Mouse (Mus musculus): ENCODE data around the gene Itpr3. TPM values are rescaled to one million over a fixed set of nuclear protein-coding genes. Genes with fewer than 3 reads are reported as not detected.

Itpr3 gene
- polyA plus RNA-seq, 1 experiment from 2014 or later: 2.9 TPM

DNA sequence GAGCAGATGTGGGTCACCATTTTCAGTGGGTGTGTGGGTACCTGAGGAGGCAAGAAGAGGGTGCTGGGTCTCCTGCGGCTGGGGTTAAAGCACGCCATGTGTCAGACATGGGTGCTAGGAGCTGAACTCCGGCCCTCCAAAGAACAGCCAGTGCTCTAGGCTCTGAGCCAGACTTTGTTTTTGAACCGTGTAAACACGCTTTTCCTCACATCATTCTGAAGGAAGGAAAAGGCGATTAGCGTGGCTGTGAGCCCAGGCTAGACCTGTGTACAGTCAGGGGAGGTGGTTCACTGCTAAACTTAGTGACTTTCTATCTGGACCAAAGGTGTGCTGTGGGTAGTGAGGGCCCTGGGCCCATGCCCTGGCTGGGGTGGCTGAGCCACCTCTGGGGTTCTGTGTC lies 53.0 kb downstream of the Itpr3 start:
- no peaks in the 10 kb centered on the region for H3K9me3 ChIP-seq
- H3K4me1 ChIP-seq: 0 out of 2 replicates have a peak, but pooled peaks cover 3% of the 10 kb centered on the region
- peaks cover 37% of the 10 kb centered on the region for H3K36me3 ChIP-seq
- WGBS: 84% methylated on average over 7 of the region's 7 CpGs
- no peak overlapping the region for H3K4me3 ChIP-seq
- H3K27ac ChIP-seq: no peak overlapping the region
- DNase-seq (ENCODE audit: low spot score): no peak
- H3K27me3 ChIP-seq (ENCODE audit: insufficient read depth, poor library complexity, severe bottlenecking): no peaks in the 10 kb centered on the region

DNA sequence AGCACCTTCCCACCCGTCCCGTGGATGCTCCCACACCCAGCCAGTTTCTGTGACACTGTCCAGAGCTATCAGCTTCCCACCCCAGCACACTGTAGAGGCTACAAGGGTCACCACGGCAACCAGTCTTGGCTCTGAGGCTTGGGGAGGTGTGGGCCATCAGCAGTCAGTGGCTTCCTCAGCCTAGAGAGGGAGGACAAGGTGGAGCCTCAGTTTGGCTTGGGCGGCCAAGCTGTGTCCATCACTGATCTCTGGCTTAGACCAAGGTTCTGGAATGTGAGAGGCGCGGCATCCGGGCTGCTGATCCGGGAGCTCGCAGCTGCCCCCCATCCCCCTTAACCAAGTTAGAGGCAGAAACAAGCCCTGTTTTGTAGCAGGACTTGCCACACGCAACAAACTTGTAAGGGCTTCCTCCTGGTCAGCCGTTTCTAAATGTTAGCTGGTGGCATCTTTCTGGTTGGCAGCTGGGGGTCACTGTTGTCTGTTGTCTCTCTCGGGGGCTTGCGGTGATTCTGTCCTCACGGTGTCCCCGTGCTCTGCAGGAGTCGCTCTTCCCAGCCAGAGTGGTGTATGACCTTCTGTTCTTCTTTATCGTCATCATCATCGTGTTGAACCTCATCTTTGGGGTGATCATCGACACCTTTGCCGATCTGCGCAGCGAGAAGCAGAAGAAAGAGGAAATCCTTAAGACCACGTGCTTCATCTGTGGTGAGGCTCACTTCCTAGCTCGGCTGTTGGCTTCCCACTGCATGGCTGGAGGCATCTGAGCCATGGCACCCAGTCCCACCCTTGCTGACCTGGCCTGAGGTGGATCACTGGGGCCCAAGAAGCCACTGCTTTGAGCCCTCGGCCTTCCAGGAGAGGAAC lies 61.8 kb downstream of the Itpr3 start:
- no peak overlapping the region for H3K4me3 ChIP-seq
- 76% methylated on average over 25 of the region's 25 CpGs for WGBS
- no peak overlapping the region for H3K27ac ChIP-seq
- H3K4me1 ChIP-seq: peaks cover 30% of the 10 kb centered on the region
- DNase-seq (ENCODE audit: low spot score): no peak
- peaks cover 19% of the 10 kb centered on the region for H3K27me3 ChIP-seq (ENCODE audit: insufficient read depth, poor library complexity, severe bottlenecking)
- no peaks in the 10 kb centered on the region for H3K9me3 ChIP-seq
- H3K36me3 ChIP-seq: peaks cover 60% of the 10 kb centered on the region

DNA sequence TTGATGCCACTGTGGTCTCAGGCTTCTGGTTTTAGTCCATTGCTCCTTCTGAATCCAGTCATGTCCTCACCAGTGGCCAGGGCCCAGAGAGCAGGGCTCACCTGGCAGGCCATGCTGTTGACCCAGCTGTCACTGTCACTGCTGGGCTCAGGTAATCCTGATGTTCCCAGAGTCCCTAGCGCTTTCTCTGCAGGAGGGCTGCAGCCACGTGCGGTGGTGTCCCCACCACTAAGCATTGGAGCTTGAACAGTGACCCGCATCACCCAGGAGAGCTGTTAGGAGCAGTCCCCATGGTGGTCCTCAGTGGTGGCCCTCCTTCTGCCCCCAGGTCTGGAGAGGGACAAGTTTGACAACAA lies 62.4 kb downstream of the Itpr3 start:
- peaks cover 62% of the 10 kb centered on the region for H3K36me3 ChIP-seq
- DNase-seq (ENCODE audit: low spot score): no peak
- no peak overlapping the region for H3K4me3 ChIP-seq
- peaks cover 30% of the 10 kb centered on the region for H3K4me1 ChIP-seq
- H3K27ac ChIP-seq: no peak overlapping the region
- H3K9me3 ChIP-seq: no peaks in the 10 kb centered on the region
- 81% methylated on average over 4 of the region's 4 CpGs for WGBS
- H3K27me3 ChIP-seq (ENCODE audit: insufficient read depth, poor library complexity, severe bottlenecking): peaks cover 19% of the 10 kb centered on the region

DNA sequence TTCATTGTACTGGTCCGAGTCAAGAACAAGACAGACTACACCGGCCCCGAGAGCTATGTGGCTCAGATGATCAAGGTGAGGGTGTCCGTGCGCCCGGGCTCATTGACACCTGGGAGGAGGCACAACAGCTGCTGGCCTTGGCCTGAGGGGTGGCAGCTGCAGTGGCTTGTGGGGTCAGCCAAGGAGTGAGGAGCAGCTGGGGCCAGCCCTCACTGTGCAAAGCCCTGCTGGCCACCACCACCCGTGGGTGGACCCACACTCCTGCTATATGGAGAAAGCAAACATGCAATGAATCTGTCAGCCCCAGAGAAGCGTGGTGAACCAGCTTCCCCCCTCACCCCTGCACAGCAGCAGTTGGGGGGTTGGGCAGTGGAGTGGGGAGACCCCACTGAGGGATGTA lies 62.9 kb downstream of the Itpr3 start:
- 76% methylated on average over 8 of the region's 8 CpGs for WGBS
- Histone ChIP-seq H3K27ac (no peak overlapping the region), H3K36me3 (peaks cover 65% of the 10 kb centered on the region)

DNA sequence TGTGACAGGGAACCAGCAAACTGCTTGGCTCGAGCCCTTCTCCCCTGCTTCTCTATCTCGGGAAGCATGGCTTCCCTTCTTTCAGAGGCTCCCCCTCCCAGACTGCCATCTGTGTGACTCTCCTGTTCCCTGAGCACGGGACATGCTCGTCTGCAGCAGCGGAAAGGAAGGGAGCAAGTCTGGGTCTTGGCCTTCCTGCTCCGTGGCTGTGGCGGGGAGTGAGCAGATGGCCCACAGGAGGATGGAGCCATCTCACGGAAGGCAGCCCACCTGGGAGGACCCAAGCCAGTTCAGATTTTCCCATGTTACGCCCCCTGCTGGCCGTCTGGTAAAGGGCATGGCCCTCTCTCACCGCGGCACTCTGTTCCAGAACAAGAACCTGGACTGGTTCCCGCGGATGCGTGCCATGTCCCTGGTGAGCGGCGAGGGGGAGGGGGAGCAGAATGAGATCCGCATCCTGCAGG lies 63.5 kb downstream of the Itpr3 start:
- Histone ChIP-seq H3K36me3 (peaks cover 68% of the 10 kb centered on the region), H3K4me1 (peaks cover 30% of the 10 kb centered on the region), H3K4me3 (no peak overlapping the region), H3K27ac (0 out of 2 replicates have a peak overlapping the region, but pooled peaks have one; percentile 10), H3K27me3 (ENCODE audit: insufficient read depth, poor library complexity, severe bottlenecking) (peaks cover 17% of the 10 kb centered on the region), H3K9me3 (no peaks in the 10 kb centered on the region)
- DNase-seq (ENCODE audit: low spot score): no peak
- 15% methylated on average over 18 of the region's 18 CpGs for WGBS

More for the DNA sequence above, 62.9 kb downstream of the Itpr3 start:
- H3K4me3 ChIP-seq: no peak overlapping the region
- peaks cover 19% of the 10 kb centered on the region for H3K27me3 ChIP-seq (ENCODE audit: insufficient read depth, poor library complexity, severe bottlenecking)
- no peak for DNase-seq (ENCODE audit: low spot score)
- H3K4me1 ChIP-seq: peaks cover 30% of the 10 kb centered on the region
- no peaks in the 10 kb centered on the region for H3K9me3 ChIP-seq

DNA sequence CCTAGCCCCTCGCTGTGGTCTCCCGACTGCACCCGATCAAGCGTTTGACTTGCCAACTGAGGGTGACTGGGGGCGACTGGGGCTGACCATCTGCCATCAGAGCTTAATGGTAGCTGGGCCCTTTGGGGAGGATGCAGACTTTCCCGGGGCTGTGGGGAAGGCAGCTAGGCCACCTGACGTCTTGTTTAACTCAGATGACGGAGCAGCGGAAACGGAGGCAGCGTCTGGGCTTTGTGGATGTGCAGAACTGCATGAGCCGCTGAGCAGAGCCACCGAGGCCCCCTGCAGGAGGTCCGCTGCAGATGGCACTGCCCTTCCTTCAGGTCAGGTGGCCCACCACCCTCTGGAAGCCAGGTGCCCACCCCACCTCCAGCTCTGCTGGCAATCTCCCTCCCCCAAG lies 64.2 kb downstream of the Itpr3 start:
- DNase-seq (ENCODE audit: low spot score): no peak
- Histone ChIP-seq H3K4me1 (peaks cover 30% of the 10 kb centered on the region), H3K27ac (0 out of 2 replicates have a peak overlapping the region, but pooled peaks have one; percentile 10), H3K9me3 (no peaks in the 10 kb centered on the region), H3K4me3 (no peak overlapping the region), H3K36me3 (peaks cover 65% of the 10 kb centered on the region), H3K27me3 (ENCODE audit: insufficient read depth, poor library complexity, severe bottlenecking) (peaks cover 11% of the 10 kb centered on the region)
- WGBS: 61% methylated on average over 14 of the region's 14 CpGs

DNA sequence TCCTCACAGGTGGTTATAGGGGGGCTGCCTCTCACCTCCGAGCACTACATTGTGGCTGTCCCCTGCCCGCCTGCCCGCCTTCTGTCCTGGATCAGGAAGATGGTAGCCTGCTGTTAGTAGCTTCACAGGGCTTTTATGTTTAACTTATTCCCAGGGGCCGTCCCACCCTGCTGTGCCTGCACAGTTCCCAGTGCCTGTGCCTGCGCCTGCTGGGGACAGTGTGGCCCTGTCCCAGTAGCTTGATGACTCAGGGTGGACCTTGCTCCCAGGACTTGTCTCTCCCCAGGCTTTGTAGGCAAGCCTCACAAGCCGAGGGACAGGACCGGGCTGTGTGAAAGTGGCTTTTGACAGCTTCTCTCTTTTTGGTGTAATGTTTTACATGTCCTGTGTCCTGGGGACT lies 64.7 kb downstream of the Itpr3 start:
- H3K36me3 ChIP-seq: peaks cover 59% of the 10 kb centered on the region
- H3K27me3 ChIP-seq (ENCODE audit: insufficient read depth, poor library complexity, severe bottlenecking): peaks cover 9% of the 10 kb centered on the region; the same call in 1 of the 2 replicates
- no peak overlapping the region for H3K27ac ChIP-seq
- peaks cover 31% of the 10 kb centered on the region for H3K4me1 ChIP-seq
- no peak for DNase-seq (ENCODE audit: low spot score)
- 81% methylated on average over 7 of the region's 7 CpGs for WGBS
- H3K9me3 ChIP-seq: no peaks in the 10 kb centered on the region
- H3K4me3 ChIP-seq: no peak overlapping the region

DNA sequence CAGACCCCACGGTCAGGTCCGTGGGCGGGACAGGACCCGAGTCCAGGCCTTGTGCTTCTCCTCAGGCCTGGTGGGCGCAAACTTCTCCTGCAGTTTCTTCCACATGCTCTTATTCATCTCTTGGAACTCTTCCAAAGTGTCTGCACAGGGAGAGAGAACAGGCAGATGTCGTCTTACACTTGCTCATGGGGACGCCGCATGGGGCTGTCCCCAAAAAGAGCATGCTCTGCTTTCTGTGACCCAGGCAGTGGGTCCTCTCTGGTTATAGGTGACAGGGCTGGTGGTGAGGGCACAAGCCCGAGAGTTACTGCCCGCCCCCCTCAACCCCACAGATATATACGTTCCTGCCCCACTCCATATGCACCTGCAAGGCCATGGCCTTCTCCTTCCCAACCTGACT lies 65.6 kb downstream of the Itpr3 start:
- Histone ChIP-seq H3K4me1 (peaks cover 37% of the 10 kb centered on the region), H3K27me3 (ENCODE audit: insufficient read depth, poor library complexity, severe bottlenecking) (peaks cover 9% of the 10 kb centered on the region; the same call in 1 of the 2 replicates), H3K27ac (no peak overlapping the region), H3K4me3 (no peak overlapping the region), H3K36me3 (peaks cover 50% of the 10 kb centered on the region), H3K9me3 (no peaks in the 10 kb centered on the region)
- WGBS: 79% methylated on average over 11 of the region's 11 CpGs
- DNase-seq (ENCODE audit: low spot score): no peak

DNA sequence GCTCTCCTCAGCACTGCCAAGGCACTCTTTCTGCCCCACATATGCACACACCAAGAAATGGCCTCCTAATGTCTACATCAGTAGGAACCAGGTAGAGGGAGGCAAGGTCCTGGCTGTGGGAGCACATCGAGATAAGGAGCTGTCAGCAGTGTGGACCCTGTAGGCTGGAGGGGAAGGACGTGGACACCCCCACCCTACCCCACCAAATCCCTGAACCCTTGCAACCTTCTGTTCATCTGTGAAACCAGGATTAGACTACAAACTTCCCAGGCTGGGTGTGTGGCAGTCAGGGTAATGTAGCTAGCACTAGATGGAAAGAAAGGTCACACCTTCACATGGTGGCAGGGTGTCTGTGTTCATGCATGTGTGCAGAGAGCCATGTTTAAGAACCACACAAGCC lies 66.0 kb downstream of the Itpr3 start:
- no peak overlapping the region for H3K4me3 ChIP-seq
- H3K4me1 ChIP-seq: peaks cover 41% of the 10 kb centered on the region
- DNase-seq (ENCODE audit: low spot score): no peak
- H3K27ac ChIP-seq: no peak overlapping the region
- peaks cover 46% of the 10 kb centered on the region for H3K36me3 ChIP-seq
- 61% methylated on average over 2 of the region's 2 CpGs for WGBS
- peaks cover 9% of the 10 kb centered on the region; the same call in 1 of the 2 replicates for H3K27me3 ChIP-seq (ENCODE audit: insufficient read depth, poor library complexity, severe bottlenecking)
- H3K9me3 ChIP-seq: no peaks in the 10 kb centered on the region

DNA sequence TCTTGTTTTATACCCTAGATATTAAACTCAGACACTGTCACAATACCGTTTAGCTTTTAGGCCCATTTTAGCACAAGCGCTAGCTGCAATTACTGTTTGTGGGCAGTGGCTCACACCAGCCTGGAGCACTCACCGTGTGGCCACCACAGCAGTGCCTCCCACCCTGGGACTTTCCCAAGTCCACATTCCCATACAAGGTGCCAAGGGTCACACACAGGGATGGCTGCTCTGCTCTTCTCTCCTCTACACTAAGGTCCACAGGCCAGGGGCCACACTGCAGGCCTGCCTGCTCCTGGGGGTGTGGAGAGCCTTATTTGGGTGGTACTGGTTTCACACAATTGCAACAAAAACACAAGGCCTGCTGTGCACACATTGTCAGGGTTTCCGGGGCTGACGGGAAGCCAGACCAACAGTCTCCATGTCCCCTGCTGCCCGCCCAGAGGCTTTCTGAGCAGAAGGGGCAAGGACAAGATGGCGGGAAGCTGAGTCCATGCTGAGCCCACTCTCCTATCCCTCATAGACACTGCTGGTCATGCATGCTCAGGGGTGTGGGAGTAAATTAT lies 66.8 kb downstream of the Itpr3 start:
- Histone ChIP-seq H3K27ac (0 out of 2 replicates have a peak overlapping the region, but pooled peaks have one; percentile 24), H3K4me1 (peaks cover 41% of the 10 kb centered on the region), H3K4me3 (no peak overlapping the region), H3K9me3 (no peaks in the 10 kb centered on the region), H3K27me3 (ENCODE audit: insufficient read depth, poor library complexity, severe bottlenecking) (peaks cover 9% of the 10 kb centered on the region; the same call in 1 of the 2 replicates), H3K36me3 (peaks cover 46% of the 10 kb centered on the region)
- WGBS: 86% methylated on average over 7 of the region's 7 CpGs
- DNase-seq (ENCODE audit: low spot score): no peak

DNA sequence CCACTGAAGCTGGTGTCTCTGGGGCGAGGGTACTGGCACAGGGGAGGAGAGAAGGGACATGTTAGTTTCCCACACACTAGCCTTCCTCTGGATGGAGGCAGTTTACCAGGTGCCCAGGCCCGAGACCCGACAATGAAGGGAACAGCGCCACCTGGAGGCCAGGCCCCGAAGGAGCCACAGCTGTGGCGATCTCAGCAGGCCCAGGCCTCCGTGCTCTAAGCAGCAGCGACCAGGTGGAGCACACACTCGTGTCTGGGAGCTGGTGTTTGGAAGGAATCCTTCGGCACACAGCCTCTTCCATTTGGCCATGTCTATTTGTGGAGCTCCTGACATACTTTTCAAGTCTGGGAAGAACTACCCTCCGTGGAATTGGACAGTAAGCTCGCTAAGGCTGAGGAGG lies 68.1 kb downstream of the Itpr3 start:
- no peaks in the 10 kb centered on the region for H3K27me3 ChIP-seq (ENCODE audit: insufficient read depth, poor library complexity, severe bottlenecking)
- H3K9me3 ChIP-seq: no peaks in the 10 kb centered on the region
- peaks cover 51% of the 10 kb centered on the region for H3K36me3 ChIP-seq
- no peak overlapping the region for H3K4me3 ChIP-seq
- peak; percentile 86 for DNase-seq (ENCODE audit: low spot score)
- 38% methylated on average over 12 of the region's 12 CpGs for WGBS
- peaks cover 34% of the 10 kb centered on the region for H3K4me1 ChIP-seq
- H3K27ac ChIP-seq: no peak overlapping the region

DNA sequence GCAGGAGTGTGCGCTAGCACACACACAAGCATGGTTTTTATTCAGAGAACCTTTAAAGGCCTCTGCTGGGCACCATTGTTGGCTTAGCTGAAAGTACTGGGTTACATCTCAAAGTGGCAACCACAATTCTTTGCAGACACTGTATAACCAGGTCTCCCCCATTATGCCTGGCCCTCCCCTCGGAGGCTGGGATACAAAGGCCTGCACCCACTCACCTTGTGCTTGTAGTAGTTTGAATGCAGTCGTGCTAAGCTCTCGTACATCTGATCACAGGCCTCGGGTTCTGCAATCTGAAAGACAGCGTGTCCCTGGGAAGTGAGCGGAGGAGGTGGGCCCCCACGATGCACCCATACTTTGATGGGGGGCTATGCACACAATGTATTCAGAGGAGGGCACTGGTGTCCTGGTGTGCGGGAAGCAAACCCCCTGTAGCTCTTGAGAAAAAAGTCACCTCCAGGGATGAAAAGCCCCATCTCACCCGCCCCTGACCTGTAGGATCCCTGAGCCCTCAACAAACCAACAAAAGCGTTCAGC lies 68.6 kb downstream of the Itpr3 start:
- Histone ChIP-seq H3K36me3 (peaks cover 51% of the 10 kb centered on the region), H3K27me3 (ENCODE audit: insufficient read depth, poor library complexity, severe bottlenecking) (no peaks in the 10 kb centered on the region), H3K4me3 (no peak overlapping the region), H3K27ac (no peak overlapping the region), H3K4me1 (peaks cover 34% of the 10 kb centered on the region), H3K9me3 (no peaks in the 10 kb centered on the region)
- DNase-seq (ENCODE audit: low spot score): no peak
- WGBS: 80% methylated on average over 11 of the region's 11 CpGs

DNA sequence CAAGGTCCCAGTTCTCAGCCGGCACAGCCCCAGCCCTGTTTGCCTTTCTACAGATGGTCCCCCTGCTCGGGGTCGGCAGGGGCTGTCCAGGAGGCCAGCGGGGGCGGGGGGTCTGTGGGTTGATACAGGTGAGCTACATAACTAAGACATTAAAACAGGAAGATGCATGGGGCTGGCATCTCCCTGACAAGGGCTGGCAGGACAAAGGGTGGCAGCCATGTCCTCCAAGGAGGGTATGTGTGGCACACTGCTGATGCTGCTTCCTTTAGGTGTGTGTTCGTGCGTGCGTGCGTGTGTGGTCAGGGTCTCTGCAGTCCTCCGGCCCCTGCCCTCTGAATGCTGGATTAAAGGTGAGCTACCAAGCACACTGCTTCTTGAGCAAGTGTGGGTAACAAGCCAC lies 69.9 kb downstream of the Itpr3 start:
- peaks cover 38% of the 10 kb centered on the region for H3K4me1 ChIP-seq
- H3K27ac ChIP-seq: no peak overlapping the region

More for the DNA sequence above, 69.9 kb downstream of the Itpr3 start:
- WGBS: 85% methylated on average over 10 of the region's 10 CpGs
- Histone ChIP-seq H3K9me3 (no peaks in the 10 kb centered on the region), H3K4me3 (no peak overlapping the region), H3K36me3 (peaks cover 42% of the 10 kb centered on the region), H3K27me3 (ENCODE audit: insufficient read depth, poor library complexity, severe bottlenecking) (no peaks in the 10 kb centered on the region)
- DNase-seq (ENCODE audit: low spot score): no peak

Data from heart, embryonic 10.5 days (tissue).